9 mouse cellular contexts compared by ENCODE assay signal in the genomic region with DNA sequence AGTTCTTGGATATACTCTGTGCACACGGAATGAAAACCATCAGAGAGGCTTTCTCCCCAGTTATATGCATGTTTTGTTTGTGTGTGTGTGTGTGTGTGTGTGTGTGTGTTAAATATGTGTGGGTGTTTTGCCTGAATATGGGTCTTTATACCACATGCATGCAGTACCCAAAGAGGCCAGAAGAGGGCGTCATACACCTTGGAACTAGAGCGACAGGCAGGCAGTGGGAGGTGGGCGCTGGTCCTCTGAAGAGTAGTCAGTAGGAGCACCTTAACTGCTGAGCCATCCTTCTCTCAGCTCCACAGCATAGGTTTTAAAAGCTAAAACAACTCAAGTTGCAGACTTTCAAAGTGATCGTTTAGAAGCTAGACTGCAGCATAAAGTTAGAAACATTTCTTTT. TPM values are rescaled to one million over a fixed set of nuclear protein-coding genes. Genes with fewer than 3 reads are reported as not detected.
DNase-seq lines count a peak whose midpoint lies in the region; ATAC-seq and TF ChIP-seq lines count a peak whose summit lies in the region.
"Had no signal": no experiment of that assay in that cellular context is flagged by ENCODE, and none has a peak within 500 bp of the region (broad histone marks: within the 10 kb centered on the region; RNA-seq: fewer than 3 reads in every experiment).

No protein-coding gene starts in this region.

- H3K27me3 ChIP-seq in midbrain, embryonic 14.5 days (ENCODE audit: control insufficient read depth, insufficient read depth, low read length), result no peaks in the 10 kb centered on the region
- H3K27me3 ChIP-seq in midbrain, embryonic 16.5 days (ENCODE audit: control insufficient read depth, insufficient read depth, low read depth, low read length), result no peaks in the 10 kb centered on the region
- no peaks in the 10 kb centered on the region for H3K27me3 ChIP-seq in embryonic facial prominence, embryonic 11.5 days (ENCODE audit: control insufficient read depth, insufficient read depth, low read length)
- no peaks in the 10 kb centered on the region for H3K27me3 ChIP-seq in liver, embryonic 14.5 days (ENCODE audit: control insufficient read depth, insufficient read depth, low read length)
- H3K27me3 ChIP-seq: hindbrain, embryonic 15.5 days had no signal

- 54% methylated on average over 5 of the region's 5 CpGs for whole genome bisulfite sequencing in midbrain, embryonic 14.5 days
- WGBS in midbrain, embryonic 16.5 days, result 51% methylated on average over 5 of the region's 5 CpGs
- WGBS in embryonic facial prominence, embryonic 11.5 days, result 55% methylated on average over 5 of the region's 5 CpGs
- 47% methylated on average over 5 of the region's 5 CpGs for WGBS in liver, embryonic 14.5 days (ENCODE audit: insufficient replicate concordance)

- no peak overlapping the region for H3K27ac ChIP-seq in midbrain, embryonic 14.5 days (replicated peaks; ENCODE audit: low read depth, low read length)
- H3K27ac ChIP-seq in midbrain, embryonic 16.5 days (ENCODE audit: low read length), result no peak overlapping the region
- no peak overlapping the region for H3K27ac ChIP-seq in embryonic facial prominence, embryonic 11.5 days (replicated peaks; ENCODE audit: low read depth, low read length)
- no peak overlapping the region for H3K27ac ChIP-seq in liver, embryonic 14.5 days
- H3K27ac ChIP-seq: hindbrain, embryonic 15.5 days had no signal

- no peaks in the 10 kb centered on the region for H3K9me3 ChIP-seq in midbrain, embryonic 14.5 days (ENCODE audit: control insufficient read depth, low read length)
- no peaks in the 10 kb centered on the region for H3K9me3 ChIP-seq in midbrain, embryonic 16.5 days (replicated peaks; ENCODE audit: control insufficient read depth, low read length, poor library complexity, severe bottlenecking)
- H3K9me3 ChIP-seq in embryonic facial prominence, embryonic 11.5 days (replicated peaks; ENCODE audit: control insufficient read depth, low read length), result no peaks in the 10 kb centered on the region
- H3K9me3 ChIP-seq in liver, embryonic 14.5 days (ENCODE audit: control insufficient read depth, low read length), result no peaks in the 10 kb centered on the region
- H3K9me3 ChIP-seq: hindbrain, embryonic 15.5 days had no signal

- H3K36me3 ChIP-seq in midbrain, embryonic 14.5 days (ENCODE audit: control insufficient read depth, insufficient read depth, low read length), result peaks cover 5% of the 10 kb centered on the region; the same call in 1 of the 2 replicates
- peaks cover 2% of the 10 kb centered on the region; the same call in 1 of the 2 replicates for H3K36me3 ChIP-seq in midbrain, embryonic 16.5 days (ENCODE audit: control insufficient read depth, insufficient read depth, low read length)
- no peaks in the 10 kb centered on the region for H3K36me3 ChIP-seq in embryonic facial prominence, embryonic 11.5 days (replicated peaks; ENCODE audit: control insufficient read depth, insufficient read depth, low read depth, low read length)
- peaks cover under 1% of the 10 kb centered on the region; the same call in 1 of the 2 replicates for H3K36me3 ChIP-seq in liver, embryonic 14.5 days (replicated peaks; ENCODE audit: control insufficient read depth, insufficient read depth, low read depth)

- peak; percentile 71 for DNase-seq in midbrain, embryonic 14.5 days
- peak; percentile 64 for DNase-seq in adrenal gland, postnatal 25 days
- DNase-seq in embryonic facial prominence, embryonic 11.5 days (ENCODE audit: low spot score), result peak; percentile 65
- DNase-seq in induced T-regulatory cell, adult 2 months (ENCODE audit: low read depth), result peak; percentile 93
- peak; percentile 41 to 55 (median 49) for DNase-seq in liver, embryonic 14.5 days (ENCODE audit: low read depth in 3 of 3, low spot score in 3 of 3)
- DNase-seq in right cerebral cortex, postnatal 14 days, result peak; percentile 73
- peak; percentile 30 to 80 for DNase-seq in urinary bladder, postnatal 4 days (ENCODE audit: low spot score in 2 of 2)

- H3K4me3 ChIP-seq in midbrain, embryonic 14.5 days (replicated peaks; ENCODE audit: low read depth, low read length), result no peak overlapping the region
- H3K4me3 ChIP-seq in midbrain, embryonic 16.5 days (ENCODE audit: low read depth, low read length), result no peak overlapping the region
- no peak overlapping the region for H3K4me3 ChIP-seq in embryonic facial prominence, embryonic 11.5 days (ENCODE audit: low read depth, low read length)
- no peak overlapping the region for H3K4me3 ChIP-seq in liver, embryonic 14.5 days (ENCODE audit: insufficient read depth in 1 of 2, low read depth in 2 of 2, low read length in 2 of 2)
- H3K4me3 ChIP-seq: hindbrain, embryonic 15.5 days had no signal

- peak; percentile 94 for TF ChIP-seq CTCF in liver, embryonic 14.5 days (IDR thresholded peaks at IDR 0.05; ENCODE audit: low read depth)

- no peaks in the 10 kb centered on the region for H3K4me1 ChIP-seq in midbrain, embryonic 14.5 days (ENCODE audit: control insufficient read depth, insufficient read depth, low read length)
- peaks cover 8% of the 10 kb centered on the region for H3K4me1 ChIP-seq in midbrain, embryonic 16.5 days (ENCODE audit: control insufficient read depth, insufficient read depth, low read length)
- no peaks in the 10 kb centered on the region for H3K4me1 ChIP-seq in embryonic facial prominence, embryonic 11.5 days (ENCODE audit: control insufficient read depth, insufficient read depth, low read length)
- peaks cover 5 to 10% of the 10 kb centered on the region in 2 experiments; a peak in 2 of 4 replicates for H3K4me1 ChIP-seq in liver, embryonic 14.5 days (replicated peaks; ENCODE audit: control insufficient read depth in 2 of 2, insufficient read depth in 2 of 2, low read length in 1 of 2)

- no peak for TF ChIP-seq EP300 in liver, embryonic 14.5 days (IDR thresholded peaks at IDR 0.05; ENCODE audit: low read depth)

- H3K9ac ChIP-seq in midbrain, embryonic 14.5 days (replicated peaks; ENCODE audit: low read length), result no peak overlapping the region
- no peak overlapping the region for H3K9ac ChIP-seq in midbrain, embryonic 16.5 days (ENCODE audit: low read depth, low read length)
- H3K9ac ChIP-seq in embryonic facial prominence, embryonic 11.5 days (replicated peaks; ENCODE audit: low read length), result no peak overlapping the region
- no peak overlapping the region for H3K9ac ChIP-seq in liver, embryonic 14.5 days (replicated peaks)
- H3K9ac ChIP-seq: hindbrain, embryonic 15.5 days had no signal

- no peak for ATAC-seq in midbrain, embryonic 14.5 days (ENCODE audit: low FRiP score, low TSS enrichment)
- ATAC-seq in midbrain, embryonic 16.5 days, result no peak
- ATAC-seq in embryonic facial prominence, embryonic 11.5 days (replicated peaks; ENCODE audit: insufficient number of reproducible peaks, low FRiP score, low TSS enrichment, low read depth), result no peak
- no peak for ATAC-seq in liver, embryonic 14.5 days (ENCODE audit: insufficient read depth)

- no peak overlapping the region for H3K4me2 ChIP-seq in midbrain, embryonic 14.5 days (ENCODE audit: low read length)
- no peak overlapping the region for H3K4me2 ChIP-seq in midbrain, embryonic 16.5 days (ENCODE audit: low read length)
- H3K4me2 ChIP-seq in embryonic facial prominence, embryonic 11.5 days (ENCODE audit: low read depth, low read length), result no peak overlapping the region
- no peak overlapping the region for H3K4me2 ChIP-seq in liver, embryonic 14.5 days (ENCODE audit: low read depth)
- H3K4me2 ChIP-seq: hindbrain, embryonic 15.5 days had no signal

RNA-seq across cellular contexts. Expression of gene Bptf, which starts 26.7 kb away (rescaled TPM):
- 40.4 and 46.9 TPM in 2 replicates for polyA plus RNA-seq in midbrain, embryonic 14.5 days (2014; fragmentation: Nextera tagmentation; extraction: Ambion mirVana)
- polyA plus RNA-seq in midbrain, embryonic 16.5 days (2015; fragmentation: Nextera tagmentation; extraction: Ambion mirVana), result 28.9 and 34.1 TPM in 2 replicates
- total RNA-seq in adrenal gland, postnatal 25 days (2021), result 50.9 and 52.9 TPM in 2 replicates
- polyA plus RNA-seq in embryonic facial prominence, embryonic 11.5 days (2014; fragmentation: Nextera tagmentation; extraction: Ambion mirVana), result 32.1 and 33.4 TPM in 2 replicates
- 7.1 and 10.3 TPM in 2 replicates for polyA plus RNA-seq in liver, embryonic 14.5 days (2012; rRNA removed)
- polyA plus RNA-seq in liver, embryonic 14.5 days (2014; fragmentation: Nextera tagmentation; extraction: Ambion mirVana), result 7.5 and 7.9 TPM in 2 replicates
